Comparison of ENCODE assay signal across 9 mouse cellular contexts in the genomic region with DNA sequence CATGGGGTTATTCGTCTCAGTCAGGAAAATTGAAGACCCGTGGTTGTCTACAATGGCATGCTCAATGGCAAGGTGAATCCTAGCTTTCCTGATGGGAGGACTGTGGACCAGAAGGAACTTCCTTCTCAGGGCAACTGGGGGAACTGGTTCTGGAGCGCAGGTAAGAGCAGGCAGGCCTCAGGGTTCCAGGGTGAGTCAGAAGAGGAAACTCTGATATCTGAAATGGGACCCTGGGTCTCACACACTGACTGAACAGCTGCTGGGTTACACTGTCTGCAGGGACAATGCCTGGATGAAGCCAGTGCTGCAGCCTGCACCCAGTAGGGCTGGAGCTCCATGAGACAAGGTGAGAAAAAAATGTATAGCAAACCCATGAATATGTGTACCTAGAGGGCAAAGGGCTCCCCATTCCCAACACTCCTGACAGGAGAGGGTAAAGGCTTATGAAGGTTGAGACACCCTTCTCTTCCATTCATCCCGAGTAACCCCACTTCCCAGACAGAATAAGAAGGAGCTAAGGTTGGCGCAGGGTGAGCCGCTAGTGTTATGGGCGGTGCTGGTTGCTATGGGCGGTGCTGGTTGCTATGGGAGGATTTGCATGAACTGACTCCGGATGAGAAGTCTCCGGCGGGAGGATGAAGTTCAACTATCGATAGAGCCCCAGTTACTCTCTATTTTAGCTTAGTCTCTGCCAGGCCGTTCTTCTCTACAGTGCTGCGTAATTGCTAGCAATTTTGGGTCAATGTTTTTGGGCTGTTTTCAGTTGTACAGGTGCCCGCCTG. TPM values are rescaled to one million over a fixed set of nuclear protein-coding genes. Genes with fewer than 3 reads are reported as not detected.
DNase-seq lines count a peak whose midpoint lies in the region; ATAC-seq and TF ChIP-seq lines count a peak whose summit lies in the region.
"Had no signal": no experiment of that assay in that cellular context is flagged by ENCODE, and none has a peak within 500 bp of the region (broad histone marks: within the 10 kb centered on the region; RNA-seq: fewer than 3 reads in every experiment).

No protein-coding gene starts in this region.

- 0 out of 2 replicates have a peak overlapping the region, but pooled peaks have one; percentile 20 for H3K4me2 ChIP-seq in heart, embryonic 13.5 days
- 0 out of 2 replicates have a peak overlapping the region, but pooled peaks have one; percentile 12 for H3K4me2 ChIP-seq in limb, embryonic 11.5 days (ENCODE audit: low read depth, severe bottlenecking)

- H3K9ac ChIP-seq in heart, embryonic 13.5 days: 0 out of 2 replicates have a peak overlapping the region, but pooled peaks have one; percentile 24
- H3K9ac ChIP-seq in limb, embryonic 11.5 days (ENCODE audit: low read length): no peak overlapping the region

- peak overlapping the region; percentile 40; the same call in 1 of the 2 replicates for H3K4me3 ChIP-seq in E14TG2a.4 (replicated peaks; ENCODE audit: low read length)
- H3K4me3 ChIP-seq in heart, embryonic 13.5 days: no peak overlapping the region
- H3K4me3 ChIP-seq in limb, embryonic 11.5 days (ENCODE audit: low read depth, low read length): no peak overlapping the region
- H3K4me3 ChIP-seq: myocyte had no signal

- peaks cover 6% of the 10 kb centered on the region; the same call in 1 of the 2 replicates for H3K36me3 ChIP-seq in E14TG2a.4 (ENCODE audit: insufficient read depth, low read length)
- peaks cover 54% of the 10 kb centered on the region for H3K36me3 ChIP-seq in heart, embryonic 13.5 days
- 0 out of 2 replicates have a peak, but pooled peaks cover 2% of the 10 kb centered on the region for H3K36me3 ChIP-seq in limb, embryonic 11.5 days (ENCODE audit: control insufficient read depth, insufficient read depth, low read length)

- WGBS in heart, embryonic 13.5 days: 26% methylated on average over 15 of the region's 15 CpGs
- 21% methylated on average over 15 of the region's 15 CpGs for WGBS in limb, embryonic 11.5 days

- H3K9me3 ChIP-seq in E14TG2a.4 (ENCODE audit: low read length): no peaks in the 10 kb centered on the region
- H3K9me3 ChIP-seq in heart, embryonic 13.5 days: no peaks in the 10 kb centered on the region
- no peaks in the 10 kb centered on the region for H3K9me3 ChIP-seq in limb, embryonic 11.5 days (ENCODE audit: control insufficient read depth, low read length)

- H3K27ac ChIP-seq in heart, embryonic 13.5 days (replicated peaks): no peak overlapping the region
- no peak overlapping the region for H3K27ac ChIP-seq in limb, embryonic 11.5 days (replicated peaks; ENCODE audit: low read depth, low read length)

- peaks cover 20% of the 10 kb centered on the region for H3K27me3 ChIP-seq in E14TG2a.4 (ENCODE audit: insufficient read depth, low read length)
- H3K27me3 ChIP-seq in heart, embryonic 13.5 days (replicated peaks): no peaks in the 10 kb centered on the region
- H3K27me3 ChIP-seq in limb, embryonic 11.5 days (ENCODE audit: control insufficient read depth, insufficient read depth, low read length): no peaks in the 10 kb centered on the region

- peak; percentile 56 for ATAC-seq in common myeloid progenitor, adult 5-6 weeks (replicated peaks; ENCODE audit: low read depth, poor library complexity, severe bottlenecking)
- 0 out of 2 replicates have a peak, but pooled peaks have one; percentile 14 for ATAC-seq in heart, embryonic 13.5 days (ENCODE audit: extremely low read depth, insufficient number of reproducible peaks, low FRiP score, low TSS enrichment)
- ATAC-seq in limb, embryonic 11.5 days (ENCODE audit: insufficient number of reproducible peaks, low FRiP score, low TSS enrichment, low read depth): no peak

- intact Hi-C loops in gastrocnemius, postnatal 36 days (cut with DNase I): loop anchor here (5.0 kb wide), 1 partner anchor 38 kb away; no protein-coding TSS in a partner anchor

- peak; percentile 77 for DNase-seq in limb, embryonic 11.5 days (ENCODE audit: low spot score)
- DNase-seq in naive thymus-derived CD4-positive, alpha-beta T cell, adult 2 months (ENCODE audit: low read depth): peak; percentile 68
- DNase-seq in thymus, postnatal 4 days: peak; percentile 87
- no peak for DNase-seq in gastrocnemius, postnatal 36 days
- DNase-seq in cerebellum, adult 8-10 months: no peak

- no peak for TF ChIP-seq CTCF in E14TG2a.4 (conservative IDR thresholded peaks at IDR 0.05; ENCODE audit: low read length)

- peaks cover 45% of the 10 kb centered on the region for H3K4me1 ChIP-seq in E14TG2a.4 (replicated peaks; ENCODE audit: low read depth, low read length)
- peaks cover 7% of the 10 kb centered on the region; the same call in 1 of the 2 replicates for H3K4me1 ChIP-seq in heart, embryonic 13.5 days
- 0 out of 2 replicates have a peak, but pooled peaks cover 3% of the 10 kb centered on the region for H3K4me1 ChIP-seq in limb, embryonic 11.5 days (ENCODE audit: control insufficient read depth, insufficient read depth, low read length)

RNA-seq across cellular contexts. Expression of a gene that starts 19.4 kb away (rescaled TPM):
- 10.4 and 10.7 TPM in 2 replicates for total RNA-seq in common myeloid progenitor, adult 5-6 weeks (2017)
- 120 and 145 TPM in 2 replicates for polyA plus RNA-seq in heart, embryonic 13.5 days (2015; fragmentation: Nextera tagmentation; extraction: Ambion mirVana)
- polyA plus RNA-seq in limb, embryonic 11.5 days (2014; fragmentation: Nextera tagmentation; extraction: Ambion mirVana): 42.5 and 44.1 TPM in 2 replicates
- 100 to 1,000 TPM; 108 to 112 TPM for total RNA-seq in gastrocnemius, postnatal 36 days (2021)

RNA-seq across cellular contexts. Expression of a gene that starts 24.4 kb away (rescaled TPM):
- total RNA-seq in common myeloid progenitor, adult 5-6 weeks (2017): 41.5 and 48.7 TPM in 2 replicates
- 28.0 and 28.4 TPM in 2 replicates for polyA plus RNA-seq in heart, embryonic 13.5 days (2015; fragmentation: Nextera tagmentation; extraction: Ambion mirVana)
- 36.5 and 40.2 TPM in 2 replicates for polyA plus RNA-seq in limb, embryonic 11.5 days (2014; fragmentation: Nextera tagmentation; extraction: Ambion mirVana)
- 1 to 10 TPM; 2.6 to 4.5 TPM for total RNA-seq in gastrocnemius, postnatal 36 days (2021)

Comparison
In these comparisons a context has a peak if more than half of its experiments do, and no peak if none do; other contexts are left out.
1. DNase-seq: peak in limb, embryonic 11.5 days (single experiment), naive thymus-derived CD4-positive, alpha-beta T cell, adult 2 months (single experiment) and thymus, postnatal 4 days (single experiment); none in gastrocnemius, postnatal 36 days (0 of 2) and cerebellum, adult 8-10 months (single experiment).